Mouse (Mus musculus): ENCODE data around the gene Cdca3.
A peak's percentile ranks its signal among the peaks of the same experiment; 100 is the strongest.

Cdca3 gene

DNA sequence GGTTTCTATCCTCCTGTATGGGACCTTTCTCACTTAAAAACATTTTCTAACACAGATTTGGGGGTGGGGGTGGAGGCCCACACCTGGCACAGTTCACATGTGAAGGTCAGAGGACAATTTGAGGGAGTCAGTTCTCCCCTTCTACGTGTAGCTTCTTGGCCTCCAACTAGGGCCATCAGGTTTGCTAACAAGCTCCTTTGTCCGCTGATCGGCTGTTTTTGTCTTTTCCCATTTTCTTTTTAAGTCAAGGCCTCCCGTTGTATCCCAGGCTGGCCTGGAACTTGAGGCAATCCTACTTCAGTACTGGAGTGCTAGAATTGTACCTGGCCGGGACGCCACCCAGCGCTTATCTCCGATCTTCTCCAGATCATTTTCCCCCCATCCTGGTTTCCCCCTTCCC lies 2.3 kb downstream of the Cdca3 start:
- DNase-seq (ENCODE audit: extremely low spot score): no peak

DNA sequence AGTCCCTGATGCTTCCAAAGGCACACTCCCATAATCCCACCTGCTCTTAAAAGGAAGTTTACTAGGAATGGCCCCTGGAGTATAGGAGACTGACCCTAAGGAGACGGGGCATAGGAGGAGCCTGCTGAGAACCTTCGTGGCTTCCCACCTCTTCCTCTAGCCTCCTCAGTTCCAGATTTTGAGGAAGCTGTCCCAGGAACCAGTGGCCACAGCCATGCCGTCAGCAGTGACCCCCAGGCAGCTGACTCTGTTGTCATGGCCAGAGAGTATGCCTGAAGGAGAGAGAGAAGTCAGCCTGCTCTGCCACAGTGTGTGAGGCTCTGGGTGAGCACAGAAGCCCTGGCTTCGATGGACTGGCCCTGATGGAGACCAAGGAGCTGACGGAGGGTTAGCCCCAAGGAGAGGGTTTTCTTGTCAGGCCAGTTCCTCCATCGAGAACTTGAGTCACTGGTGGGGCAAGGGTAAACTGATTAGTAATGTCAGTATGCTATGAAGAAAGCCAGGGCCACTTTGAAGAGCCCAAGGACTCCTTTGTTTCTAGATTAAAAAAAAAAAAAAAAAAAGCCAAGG lies 5.2 kb downstream of the Cdca3 start:
- no peak for DNase-seq (ENCODE audit: extremely low spot score)

DNA sequence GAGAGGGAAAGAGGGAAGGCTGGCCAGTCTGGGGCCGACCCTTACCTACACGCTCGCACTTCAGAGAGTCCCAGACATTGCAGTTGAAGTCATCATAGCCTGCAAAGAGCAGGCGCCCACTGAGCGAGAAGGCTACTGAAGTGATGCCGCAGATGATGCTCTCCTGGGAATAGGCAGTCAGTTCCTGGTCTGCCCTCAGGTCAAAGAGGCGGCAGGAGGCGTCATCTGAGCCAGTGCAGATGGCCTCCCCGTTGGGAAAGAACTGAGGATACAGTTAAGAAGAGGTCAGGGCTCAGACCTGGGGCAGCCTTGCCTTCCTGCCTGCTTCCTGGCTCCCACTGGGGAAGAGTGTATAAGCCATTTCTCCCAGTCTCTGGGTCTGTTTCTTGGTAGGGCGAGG lies 6.2 kb downstream of the Cdca3 start:
- no peak for DNase-seq (ENCODE audit: extremely low spot score)

DNA sequence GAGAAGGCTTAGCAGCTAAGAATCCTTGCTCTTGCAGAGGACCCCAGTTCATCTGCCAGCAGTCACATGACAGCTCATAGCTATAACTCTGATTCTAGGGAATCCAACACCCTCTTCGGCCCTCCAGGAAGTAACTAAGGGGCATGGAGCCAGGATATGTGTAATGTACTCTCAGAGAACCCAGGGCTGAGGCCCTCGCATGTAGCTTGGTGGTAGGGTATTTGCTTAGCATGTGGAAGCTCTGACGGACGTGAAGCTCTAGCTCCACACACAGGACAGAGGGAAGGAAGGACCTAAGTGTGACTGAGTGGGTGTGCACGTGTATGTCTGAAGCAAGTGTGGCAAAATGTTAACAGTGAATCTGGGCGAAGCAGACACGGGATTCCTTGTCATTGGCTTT lies 7.1 kb downstream of the Cdca3 start:
- no peak for DNase-seq (ENCODE audit: extremely low spot score)

DNA sequence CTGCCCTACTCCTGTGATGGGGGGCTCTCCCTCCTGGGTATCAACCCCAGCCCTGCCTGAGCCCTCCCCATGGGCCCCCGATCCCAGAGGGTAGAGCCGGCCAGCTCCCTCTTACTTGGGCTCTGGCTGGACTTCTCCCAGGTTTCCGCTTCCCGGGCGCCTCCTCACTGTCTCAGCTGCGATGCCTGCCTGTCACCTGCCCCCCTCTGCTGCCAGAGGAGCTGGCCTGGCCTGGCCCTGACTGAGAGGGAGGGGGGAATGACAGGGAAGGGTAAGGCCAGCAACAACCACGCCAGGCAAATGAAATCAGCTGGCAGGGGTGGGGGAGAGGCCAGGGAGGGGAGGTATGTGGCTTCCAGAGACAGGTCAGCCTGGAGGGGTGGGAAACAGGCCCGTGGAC lies 10.5 kb downstream of the Cdca3 start:
- no peak for DNase-seq (ENCODE audit: extremely low spot score)

DNA sequence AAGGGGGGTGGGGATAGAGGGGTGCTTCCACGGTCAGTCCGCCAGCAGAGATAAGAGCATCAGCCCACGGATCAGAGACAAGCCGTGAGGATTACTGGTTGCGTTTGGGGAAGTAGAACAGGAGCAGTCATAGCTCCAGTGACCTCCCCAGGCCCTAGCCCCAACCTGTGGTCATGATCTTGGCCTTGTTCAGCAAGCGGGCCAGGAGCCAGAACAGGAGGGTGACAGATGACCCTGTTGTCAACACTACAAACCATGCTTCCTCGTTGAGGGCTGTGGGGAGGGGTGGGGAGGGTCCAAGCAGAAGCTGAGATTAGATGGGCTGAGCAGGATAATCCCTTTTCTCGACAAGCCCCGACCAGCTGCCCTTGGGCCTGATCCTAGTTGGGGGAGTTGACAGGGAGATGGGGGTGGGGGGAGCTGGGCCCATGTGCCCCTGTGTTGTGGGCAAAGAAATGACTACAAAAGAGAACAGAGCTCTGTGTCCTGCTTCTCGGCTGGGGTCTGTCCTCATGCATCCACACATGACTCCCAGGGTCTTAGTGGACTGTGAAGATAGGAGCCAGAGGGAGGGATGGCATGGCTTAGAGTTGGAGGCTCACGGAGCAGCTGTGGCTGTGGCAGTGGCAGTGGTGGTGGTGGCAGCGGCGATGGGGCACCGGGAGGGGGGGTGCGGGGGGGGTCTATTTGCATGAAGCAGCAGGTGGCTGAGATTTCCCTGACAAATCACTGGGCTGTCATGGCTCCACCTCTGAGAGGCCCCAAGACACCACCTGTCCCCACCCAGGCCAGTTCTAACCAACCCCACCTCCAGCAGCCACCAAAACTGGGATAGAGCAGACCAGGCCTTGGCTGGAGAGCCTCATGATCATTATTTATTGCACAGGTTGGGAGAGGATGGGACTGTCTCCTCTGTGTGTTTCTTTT lies 11.2 kb downstream of the Cdca3 start, which contains the start of gene Gnb3:
Gene Gnb3 (minus strand): TSS at position 35 of the 927 bp plus-strand sequence.
- no peak for DNase-seq (ENCODE audit: extremely low spot score)

DNA sequence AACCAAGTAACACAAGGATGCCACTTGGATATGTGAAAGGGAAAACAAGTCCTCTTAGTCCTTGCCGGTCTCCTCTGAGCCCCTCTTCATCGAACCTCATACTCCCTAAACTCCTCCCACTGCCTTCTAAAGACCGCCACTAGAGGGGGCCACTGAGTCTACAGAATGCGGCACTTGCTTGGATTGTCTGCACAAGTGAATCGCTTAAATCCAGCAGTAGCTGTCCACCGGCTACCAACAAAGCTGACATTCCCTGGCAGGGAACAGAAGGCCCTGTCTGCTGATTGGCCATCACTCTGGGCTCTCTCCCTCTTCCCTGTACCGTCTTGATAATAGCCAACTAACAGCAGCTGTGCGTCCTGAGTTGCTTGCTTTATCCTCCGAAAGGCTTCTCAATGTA lies 18.0 kb downstream of the Cdca3 start:
- DNase-seq (ENCODE audit: extremely low spot score): peak; percentile 96

DNA sequence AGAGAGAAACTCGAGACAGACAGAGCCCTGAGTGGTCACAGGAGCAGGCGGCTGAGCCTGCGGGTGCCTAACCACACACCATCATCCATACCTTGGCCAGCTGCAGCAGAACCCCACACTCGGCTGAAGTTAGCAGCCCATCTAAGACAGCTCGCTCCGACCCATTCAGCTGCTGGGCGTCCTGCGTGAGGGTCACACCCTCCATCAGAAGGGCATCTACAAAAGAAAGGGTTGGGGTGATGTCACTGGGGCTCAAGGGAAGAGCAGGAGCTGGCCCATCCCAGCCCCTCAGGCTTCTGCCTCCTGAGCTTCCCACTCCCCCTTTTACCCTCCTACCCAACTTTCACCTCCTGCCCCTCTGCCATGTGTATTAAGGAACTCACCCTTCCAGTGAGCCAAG lies 21.2 kb downstream of the Cdca3 start:
- no peak for DNase-seq (ENCODE audit: extremely low spot score)

DNA sequence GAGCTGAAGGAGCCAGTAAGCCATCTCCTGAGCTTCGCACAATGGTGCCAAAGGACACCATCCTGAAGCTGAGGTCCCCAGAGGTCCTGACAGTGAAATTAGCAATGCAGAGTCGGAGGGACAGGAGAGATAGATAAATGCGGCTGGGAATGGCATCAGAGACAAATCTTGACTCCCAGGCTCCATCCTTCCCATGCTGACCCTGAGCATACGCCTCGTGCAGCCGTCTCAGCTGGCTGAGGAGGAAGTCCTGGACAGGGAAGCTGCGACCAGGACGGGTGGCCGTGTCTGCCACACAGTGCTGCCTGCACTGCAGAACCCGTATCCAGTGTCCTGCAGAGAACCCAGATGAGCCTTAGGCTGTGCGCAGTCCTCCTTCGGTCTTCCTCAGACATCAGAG lies 25.3 kb downstream of the Cdca3 start:
- no peak for DNase-seq (ENCODE audit: extremely low spot score)

DNA sequence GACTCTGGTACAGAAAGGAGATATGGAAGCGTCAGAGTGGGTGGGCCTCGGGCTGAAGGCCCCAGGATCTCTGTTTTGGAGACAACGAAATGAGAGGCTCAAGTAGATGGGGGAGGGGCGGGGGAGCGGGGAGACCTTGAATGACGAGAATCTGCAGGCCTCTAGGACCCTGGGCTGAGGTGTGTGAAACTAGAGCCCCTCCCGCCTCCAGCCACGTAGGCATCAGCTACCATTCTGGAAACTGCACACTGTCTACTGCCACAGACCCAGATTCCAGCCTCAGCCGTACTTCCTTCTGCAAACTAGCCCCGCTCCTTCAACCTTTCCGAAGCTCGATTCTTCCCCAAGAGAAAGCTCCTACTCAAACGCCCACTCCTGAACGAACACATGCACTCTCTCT lies 27.0 kb downstream of the Cdca3 start:
- peak; percentile 56 for DNase-seq (ENCODE audit: extremely low spot score)

DNA sequence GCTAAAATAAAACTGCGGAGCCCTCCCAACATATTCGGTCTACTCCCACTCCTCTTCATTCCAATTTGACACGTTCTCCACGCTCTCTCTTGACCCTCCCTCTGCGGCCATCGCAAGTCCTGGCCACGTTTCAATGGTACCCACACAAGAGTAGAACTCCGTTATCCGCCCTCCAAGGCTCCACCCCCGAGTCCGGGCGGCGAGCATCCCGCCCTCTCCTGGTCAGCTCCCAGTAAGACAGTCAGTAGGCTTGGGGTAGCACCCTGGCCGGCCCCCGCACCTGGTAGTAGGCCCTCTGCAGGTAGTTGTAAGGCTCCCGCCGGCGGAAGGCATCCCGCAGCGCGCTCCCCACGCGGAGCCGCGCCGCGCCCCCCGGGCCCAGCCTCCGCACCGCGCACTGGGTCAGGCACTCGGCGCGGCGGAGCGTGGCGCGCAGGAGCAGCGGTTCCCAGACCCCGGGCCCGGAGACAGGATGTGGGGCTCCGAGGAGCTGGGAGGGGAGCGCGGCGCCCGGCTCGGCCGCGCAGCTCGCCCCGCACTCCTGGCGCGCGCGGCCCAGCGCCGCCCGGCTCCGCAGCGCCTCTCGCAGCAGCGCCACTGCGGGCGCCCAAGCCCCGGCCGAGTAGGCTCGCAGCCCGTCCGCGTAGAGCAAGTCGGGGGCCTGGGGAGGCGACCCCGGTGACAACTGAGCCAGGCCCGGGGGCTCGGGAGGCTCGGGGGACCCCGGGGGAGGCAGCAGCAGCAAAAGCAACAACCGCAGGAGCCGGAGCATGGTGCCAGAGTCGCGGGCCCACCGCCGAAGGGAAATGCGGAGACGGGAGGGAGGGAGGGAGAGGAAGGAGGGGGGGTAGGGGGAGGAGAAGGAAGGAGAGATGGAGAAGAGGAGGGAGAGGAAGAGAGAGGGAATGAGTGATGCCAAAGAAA lies 27.8 kb downstream of the Cdca3 start, which contains the start of gene P3h3:
Gene P3h3 (minus strand): TSS at position 837 of the 924 bp plus-strand sequence.
- DNase-seq (ENCODE audit: extremely low spot score): peak; percentile 93

DNA sequence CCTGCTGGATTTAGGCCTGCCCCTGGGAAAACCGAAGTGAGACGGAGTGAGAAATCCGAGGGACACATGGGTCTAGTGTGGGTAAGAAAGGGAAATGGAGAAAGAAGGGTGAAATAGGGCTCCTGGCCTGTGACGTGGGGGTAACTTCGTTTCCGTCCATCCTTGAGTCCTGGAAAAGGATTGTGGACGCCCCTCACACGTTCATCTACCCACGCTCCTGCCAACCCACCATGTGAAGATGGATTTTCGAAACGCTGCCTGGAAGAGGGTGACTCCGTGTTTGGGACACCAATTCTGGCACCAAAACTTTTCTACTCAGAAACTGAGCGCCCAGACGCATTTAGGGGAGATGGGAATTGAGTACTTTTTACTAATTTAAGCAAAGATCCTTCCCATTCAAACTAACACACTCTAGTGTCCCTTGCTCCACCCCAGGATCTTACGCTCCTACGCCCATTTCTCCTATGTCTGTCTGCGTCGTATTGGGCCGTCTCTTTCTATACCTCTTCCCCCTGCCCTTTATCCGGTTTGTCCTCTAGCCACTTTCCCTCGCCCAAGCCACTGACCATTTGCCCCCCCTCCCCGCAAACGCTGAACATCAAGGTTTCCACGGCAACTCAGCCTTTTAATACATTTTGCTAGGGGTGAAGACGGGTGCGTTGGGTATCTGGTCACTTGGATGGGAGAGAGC lies 28.6 kb downstream of the Cdca3 start:
- no peak for DNase-seq (ENCODE audit: extremely low spot score)

DNA sequence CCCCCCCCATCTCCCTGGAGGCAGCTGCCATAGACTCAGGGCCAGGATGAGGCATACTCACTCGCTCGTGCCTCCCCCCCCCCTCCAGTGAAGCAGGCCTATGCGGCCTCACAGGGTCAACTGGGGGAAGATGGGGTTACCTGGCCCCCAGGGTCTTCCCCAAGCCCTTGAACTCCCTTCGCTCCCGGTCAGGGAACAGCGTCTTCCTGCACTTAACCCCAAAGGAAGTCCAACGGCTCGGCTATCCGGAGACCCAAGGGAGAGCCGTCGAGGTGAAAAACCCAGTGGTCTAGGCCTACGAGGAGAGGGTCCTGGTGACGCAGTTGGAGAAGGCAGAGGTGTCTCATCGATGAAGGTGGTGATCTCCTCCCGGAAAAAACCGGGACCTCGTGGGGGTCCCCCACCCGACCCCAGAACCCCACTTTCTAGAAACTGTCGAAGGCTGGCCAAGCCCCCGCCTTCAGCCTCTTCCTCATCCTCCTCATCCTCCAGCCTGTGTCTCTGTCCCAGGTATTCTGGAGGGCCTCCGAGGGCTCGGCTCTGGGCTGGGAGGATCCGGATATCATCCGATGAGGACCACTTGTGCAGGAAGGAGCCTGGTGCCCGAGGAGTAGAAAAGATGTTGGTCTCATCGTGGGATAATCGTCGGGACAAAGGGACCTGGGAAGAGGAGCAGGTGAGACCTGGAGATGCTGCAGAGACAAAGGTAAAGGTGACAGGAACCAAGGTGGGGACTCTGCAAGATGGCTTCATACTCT lies 29.4 kb downstream of the Cdca3 start:
- DNase-seq (ENCODE audit: extremely low spot score): no peak

DNA sequence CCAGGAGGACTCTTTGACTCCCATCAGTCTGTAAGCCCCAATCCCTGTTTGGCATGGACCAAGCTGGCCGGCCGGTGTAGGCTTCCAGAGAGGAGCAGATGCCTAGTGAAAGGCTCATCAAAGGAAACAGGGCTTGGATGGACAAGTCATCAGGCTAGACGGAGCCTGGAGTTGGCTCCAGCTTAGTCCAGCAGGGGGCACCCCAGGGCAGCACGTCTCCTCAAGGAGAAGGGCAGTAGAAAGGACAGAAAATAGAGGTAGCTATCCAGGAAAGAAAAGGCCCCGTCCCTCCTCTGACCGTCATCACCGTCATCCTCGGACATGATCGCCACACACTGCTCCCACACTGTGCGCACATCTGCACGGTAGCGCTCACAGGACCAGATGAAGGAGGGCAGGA lies 30.4 kb downstream of the Cdca3 start:
- peak; percentile 86 for DNase-seq (ENCODE audit: extremely low spot score)

DNA sequence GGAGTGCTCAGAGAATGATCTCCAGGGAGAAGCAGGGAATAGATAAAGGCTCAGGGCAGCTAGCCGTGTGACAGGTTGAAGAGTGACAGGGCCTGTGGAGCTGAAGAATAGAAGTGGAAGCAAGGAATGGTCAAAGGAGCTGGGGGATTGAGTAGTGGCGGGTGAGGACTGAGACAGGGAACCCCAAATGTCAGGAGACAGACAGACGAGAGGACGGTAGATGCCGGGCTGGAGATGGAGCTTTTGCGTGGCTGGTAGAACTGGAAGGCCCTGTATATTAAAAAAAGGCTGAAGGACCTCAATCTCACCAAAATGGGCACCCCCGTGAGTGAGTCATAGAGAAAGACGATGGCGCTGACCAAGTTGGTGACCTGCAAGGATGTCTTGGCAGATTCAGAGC lies 31.2 kb downstream of the Cdca3 start:
- no peak for DNase-seq (ENCODE audit: extremely low spot score)

DNA sequence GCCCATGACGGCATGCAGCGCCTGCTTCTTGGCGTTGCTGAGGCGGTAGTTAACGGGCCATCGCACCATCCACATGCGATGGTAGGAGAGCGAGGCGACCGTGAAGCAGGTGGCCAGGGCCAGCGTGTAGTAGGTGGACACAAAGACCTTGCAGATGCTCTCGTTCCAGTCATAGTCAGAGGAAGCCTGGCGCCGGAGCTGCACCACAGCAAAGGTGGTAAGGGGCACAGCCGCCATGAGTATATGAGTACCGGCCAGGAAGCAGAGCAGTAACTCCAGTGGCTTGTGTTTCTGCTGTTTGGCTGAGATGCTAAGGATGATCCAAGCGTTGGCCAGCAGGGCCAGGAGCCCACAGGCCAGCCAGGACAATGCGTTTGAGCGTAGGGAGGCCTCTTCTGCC lies 31.9 kb downstream of the Cdca3 start:
- DNase-seq (ENCODE audit: extremely low spot score): no peak

DNA sequence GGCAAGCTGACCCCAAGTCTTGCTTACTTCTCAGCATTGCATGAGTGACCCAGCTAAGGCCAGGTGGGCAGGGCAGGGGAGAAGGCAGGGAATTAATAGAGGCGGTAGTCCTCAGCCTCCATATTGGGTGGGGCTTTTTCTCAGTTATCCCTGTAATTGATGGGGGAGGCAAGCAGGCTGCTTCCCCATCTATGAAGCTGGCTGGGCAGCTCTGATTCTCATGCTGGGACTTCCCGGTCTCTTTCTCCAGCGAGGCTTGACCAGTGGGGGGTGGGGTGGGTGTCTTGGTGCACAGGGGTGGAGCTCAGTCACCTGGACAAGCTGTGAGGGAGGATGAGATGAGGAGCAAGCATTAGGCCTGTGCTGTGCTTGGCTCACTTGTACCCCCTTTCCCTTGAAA lies 32.5 kb downstream of the Cdca3 start:
- no peak for DNase-seq (ENCODE audit: extremely low spot score)

DNA sequence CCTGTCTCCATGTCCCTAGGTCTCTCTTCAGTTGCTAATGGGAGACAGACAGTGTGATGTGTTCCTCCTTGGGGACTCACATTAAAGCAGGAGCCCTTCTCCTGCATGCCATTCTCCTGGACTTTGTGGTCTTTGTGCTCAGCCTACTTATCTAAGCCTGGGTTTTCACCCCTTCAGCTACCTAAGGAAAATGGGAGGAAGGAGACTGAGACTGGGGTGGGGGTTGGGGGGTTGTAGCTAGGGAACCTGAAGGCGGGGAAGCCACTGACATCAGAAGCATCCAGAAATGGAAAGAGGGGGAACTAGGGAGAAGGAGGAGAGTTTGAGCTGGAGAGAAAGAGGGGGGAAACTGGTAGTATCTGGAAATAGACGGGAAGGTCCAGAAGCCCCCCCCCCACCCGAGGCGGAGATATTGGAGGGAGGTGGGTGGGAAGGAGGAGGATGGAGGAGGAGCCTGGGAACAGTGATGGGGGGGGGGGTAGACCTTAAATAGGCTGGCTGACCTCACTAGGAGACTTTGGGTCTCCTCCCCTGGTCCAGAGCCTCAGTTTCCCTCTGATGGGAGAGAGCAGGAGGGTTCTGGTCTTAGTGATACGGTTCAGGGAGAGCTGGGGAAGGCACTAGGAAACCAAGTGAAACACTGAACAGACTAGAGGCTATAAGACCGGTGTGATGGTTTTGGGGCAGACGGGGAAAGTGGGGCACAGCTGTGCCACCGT lies 33.2 kb downstream of the Cdca3 start:
- no peak for DNase-seq (ENCODE audit: extremely low spot score)

DNA sequence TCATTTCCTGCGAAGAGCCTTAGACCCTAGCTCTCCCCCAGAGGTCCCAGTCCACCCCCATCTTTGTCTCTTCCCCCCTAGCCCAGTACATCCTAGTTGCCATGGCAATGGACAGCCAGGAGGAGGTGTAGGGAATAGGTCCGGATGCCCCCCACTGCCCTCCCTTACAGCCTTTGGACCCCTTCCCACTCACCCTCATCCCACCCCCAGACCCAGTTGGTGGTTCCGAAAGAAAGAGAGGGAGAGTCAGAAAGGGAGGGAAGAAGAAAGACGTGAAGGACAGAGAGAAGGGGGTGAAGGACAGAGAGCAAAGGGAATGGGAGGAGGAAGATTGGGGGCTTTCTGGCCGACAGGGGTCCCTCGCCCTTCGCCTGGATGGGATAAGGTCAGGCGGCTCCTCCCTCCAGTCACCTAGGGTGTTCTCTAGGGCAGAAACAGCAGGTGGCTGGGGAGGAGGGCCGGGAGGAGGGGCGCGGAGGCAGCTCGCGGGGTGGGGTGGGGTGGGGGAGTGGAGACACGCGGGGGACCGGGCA lies 33.8 kb downstream of the Cdca3 start:
- no peak for DNase-seq (ENCODE audit: extremely low spot score)
